Mouse (Mus musculus) T-helper 17 cell (primary cell): Measurements from ENCODE around the gene Sf3b5.

Experiments
- in situ Hi-C, 2 experiments: fragments of 300-600 bp; cut with MboI, MseI; formaldehyde crosslinking; loops; 1 replicate in 1 of 2; 2 replicates in 1 of 2; pipeline ENCODE4 v1.15.1; 2025; ENCODE audit warnings: high pct_unique_total_duplicates in 2 of 2

The Sf3b5 gene

DNA sequence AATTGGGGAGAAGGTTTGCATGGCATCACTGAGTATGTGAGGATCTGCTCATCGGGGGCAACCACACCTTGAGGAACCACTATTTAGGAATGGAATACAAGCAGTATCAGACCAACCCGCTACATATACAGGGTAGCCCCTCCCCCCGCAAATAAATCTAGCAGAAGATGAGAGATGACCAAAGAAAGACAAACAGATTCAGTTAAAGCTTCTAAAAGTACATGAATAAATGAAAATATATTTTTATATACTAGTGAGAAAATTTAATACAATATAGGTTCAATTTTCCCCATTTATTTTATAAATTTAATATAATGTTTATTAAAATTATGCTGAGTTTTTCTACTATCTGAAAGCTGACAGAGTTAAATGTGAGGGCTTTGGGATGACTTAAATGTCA is at the start of gene Sf3b5:
Gene Sf3b5, plus strand, starts transcription at position 301 of the 400 bp plus-strand sequence.
- in situ Hi-C loops = loop anchor here in 1 of 2 experiments (5.0 kb wide), 1 partner anchor 68 kb away; no protein-coding TSS in a partner anchor

DNA sequence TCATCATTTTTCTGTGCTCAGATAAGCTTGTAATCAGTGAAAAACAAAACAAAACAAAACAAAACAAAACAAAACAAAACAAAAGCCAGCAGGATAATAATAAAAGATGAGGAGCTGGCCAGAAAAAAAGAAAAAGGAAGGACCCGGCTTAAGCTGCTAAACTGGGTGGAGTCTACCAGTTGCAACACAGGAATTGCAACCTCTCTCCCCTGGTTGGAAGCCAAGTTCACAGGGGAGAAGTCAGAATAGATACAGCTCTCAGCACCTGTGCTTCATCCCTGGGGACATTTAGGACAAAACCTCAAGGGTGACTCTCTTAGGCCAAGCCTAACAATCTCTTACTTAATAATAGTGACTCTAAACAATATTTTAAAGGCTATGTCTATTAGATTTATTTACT is 49.3 kb upstream of the Sf3b5 start:
- in situ Hi-C loops = loop anchor here (5.0 kb wide), 1 partner anchor 36 kb away; no protein-coding TSS in a partner anchor

DNA sequence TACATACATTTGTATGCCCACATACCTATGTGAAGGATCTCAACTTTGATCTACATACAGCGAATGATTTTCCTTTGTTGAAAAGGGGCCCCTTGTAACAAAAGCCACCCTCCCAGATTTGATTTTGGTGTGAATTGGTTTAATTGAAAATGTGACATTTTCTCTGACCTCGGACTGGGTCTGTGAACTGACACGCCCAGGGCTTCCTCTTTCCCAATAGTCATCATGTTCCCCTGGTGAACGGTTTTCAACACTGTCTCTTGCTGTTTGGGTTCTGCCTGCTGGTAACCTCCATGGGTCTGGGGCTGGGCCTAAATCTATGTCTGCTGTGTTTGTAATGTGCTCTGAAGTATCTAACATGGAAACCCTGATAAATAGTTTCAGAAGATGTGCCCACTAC is 47.9 kb upstream of the Sf3b5 start:
- in situ Hi-C loops = loop anchor here (5.0 kb wide), 1 partner anchor 35 kb away; no protein-coding TSS in a partner anchor

DNA sequence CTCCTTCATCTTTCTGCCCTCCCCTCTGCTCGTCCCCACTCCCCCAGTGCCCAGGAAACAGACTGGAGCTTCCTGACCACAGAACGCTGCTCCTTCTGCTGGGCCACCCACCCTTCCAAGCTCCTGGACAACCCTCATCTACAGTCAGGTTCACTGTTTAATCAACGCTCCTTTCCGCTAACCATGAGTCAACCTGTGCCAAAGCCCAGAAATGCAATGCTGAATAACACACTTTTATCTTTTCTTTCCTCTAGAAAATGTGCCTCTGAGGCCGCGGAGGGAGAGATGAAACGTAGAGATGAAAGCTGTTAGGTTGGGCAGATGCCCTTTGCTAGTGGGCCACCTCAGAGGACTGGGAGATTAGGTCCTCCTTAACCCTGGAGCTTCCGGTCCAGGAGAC is 43.6 kb upstream of the Sf3b5 start:
- in situ Hi-C loops = loop anchor here in 1 of 2 experiments (10.0 kb wide), 1 partner anchor 1013 kb away; no protein-coding TSS in a partner anchor

DNA sequence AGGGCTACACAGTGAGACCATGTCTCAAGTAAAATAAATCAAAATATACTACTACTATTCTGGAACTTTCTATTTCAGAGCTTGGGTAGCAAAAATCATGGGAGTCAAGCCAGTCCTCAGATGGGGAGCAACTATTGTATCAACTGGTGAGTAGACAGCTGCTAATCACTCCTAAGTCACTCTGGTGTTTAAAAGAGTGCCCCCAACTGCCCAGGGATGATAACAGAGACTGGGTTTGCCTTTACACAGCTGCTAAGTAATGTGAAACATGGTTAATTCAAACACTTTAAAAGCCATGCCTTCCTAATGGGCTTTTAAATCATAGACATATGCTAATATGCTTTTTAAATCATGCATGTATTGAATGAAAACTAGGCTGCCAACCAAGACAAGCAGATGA is 42.9 kb upstream of the Sf3b5 start:
- in situ Hi-C loops = loop anchor here in 1 of 2 experiments (10.0 kb wide), 1 partner anchor 1013 kb away; no protein-coding TSS in a partner anchor

DNA sequence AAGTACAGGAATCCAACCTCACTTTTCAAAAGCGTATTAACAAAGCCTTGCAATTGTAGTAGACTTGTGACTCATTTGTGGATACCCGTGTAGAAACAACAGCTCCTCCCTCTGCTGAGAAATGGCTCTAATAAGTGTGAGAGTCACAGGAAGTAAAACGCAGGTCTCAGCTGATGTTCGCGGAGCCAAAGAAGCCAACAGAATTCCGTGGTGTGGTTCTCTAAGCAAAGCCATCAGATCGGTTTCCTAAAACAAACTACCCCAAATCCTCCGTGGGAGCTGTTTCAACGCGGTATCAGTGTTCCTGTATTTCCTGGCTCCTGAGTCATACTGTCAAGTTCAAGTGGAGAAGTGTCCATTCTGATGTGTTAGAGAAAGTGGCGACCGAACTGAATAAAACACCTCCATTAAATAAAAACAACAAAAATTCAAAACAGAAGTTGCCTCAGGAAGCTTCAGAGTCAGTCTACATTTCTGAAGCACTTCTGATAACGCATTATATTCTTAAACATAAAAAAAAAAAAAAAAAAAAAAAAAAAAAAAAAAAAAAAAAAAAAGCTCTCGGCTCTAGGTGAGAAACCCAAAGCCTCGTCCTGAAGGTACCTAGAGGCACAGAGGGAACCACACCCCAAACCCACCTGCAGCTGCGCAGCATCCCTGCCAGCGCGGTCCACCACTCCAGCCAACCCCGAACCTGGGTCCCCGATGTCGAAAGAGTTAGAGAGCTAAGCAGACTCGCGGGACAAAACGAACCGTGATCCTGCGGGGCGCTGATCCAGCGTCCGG is 41.6 kb upstream of the Sf3b5 start:
- in situ Hi-C loops = loop anchor here in 1 of 2 experiments (10.0 kb wide), 1 partner anchor 1011 kb away; no protein-coding TSS in a partner anchor

DNA sequence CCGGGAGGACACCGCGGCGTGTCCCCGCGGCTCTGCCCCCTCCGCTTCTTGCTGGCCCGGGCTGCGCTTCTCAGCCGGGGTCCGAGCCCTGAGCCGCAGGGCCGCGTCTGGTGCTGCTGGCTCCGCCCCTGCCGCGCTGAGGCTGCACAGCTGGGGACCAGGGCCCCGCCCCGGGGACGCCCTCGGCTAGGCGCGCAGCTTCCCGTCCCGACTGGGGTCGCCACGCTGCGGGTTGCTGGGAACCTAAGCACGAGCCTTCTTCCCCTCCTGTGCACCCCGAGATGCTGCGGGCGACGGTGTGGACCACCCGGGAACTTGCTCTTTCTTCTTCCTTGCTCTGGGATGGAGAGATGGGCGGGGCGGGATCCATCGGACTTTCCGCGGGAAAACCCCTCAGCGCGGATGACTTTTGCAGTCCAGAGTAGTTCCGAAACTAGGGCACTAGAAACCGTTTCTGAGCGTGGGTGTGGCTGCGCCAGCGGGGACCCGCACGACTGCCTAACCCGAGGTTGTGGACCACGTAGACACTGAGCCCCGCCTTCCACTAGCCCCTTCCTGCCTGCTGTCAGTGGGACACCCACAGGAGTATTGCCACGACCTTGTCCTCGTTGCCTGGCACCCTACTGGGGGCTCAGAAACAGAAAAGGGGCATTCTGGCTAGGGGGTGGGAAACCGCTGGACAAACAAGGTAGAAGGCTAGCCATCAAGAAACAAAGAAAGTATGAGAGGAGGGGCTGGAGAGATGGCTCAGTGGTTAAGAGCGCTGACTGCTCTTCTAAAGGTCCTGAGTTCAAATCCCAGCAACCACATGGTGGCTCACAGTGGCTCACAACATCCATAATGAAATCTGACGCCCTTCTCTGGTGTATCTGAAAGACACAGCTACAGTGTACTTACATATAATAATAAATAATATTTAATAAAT is 40.7 kb upstream of the Sf3b5 start, which contains the start of gene Stx11:
Gene Stx11, minus strand, starts transcription at position 148 of the 925 bp plus-strand sequence.
- in situ Hi-C loops = loop anchor here in 1 of 2 experiments (10.0 kb wide), 1 partner anchor 1010 kb away; no protein-coding TSS in a partner anchor

DNA sequence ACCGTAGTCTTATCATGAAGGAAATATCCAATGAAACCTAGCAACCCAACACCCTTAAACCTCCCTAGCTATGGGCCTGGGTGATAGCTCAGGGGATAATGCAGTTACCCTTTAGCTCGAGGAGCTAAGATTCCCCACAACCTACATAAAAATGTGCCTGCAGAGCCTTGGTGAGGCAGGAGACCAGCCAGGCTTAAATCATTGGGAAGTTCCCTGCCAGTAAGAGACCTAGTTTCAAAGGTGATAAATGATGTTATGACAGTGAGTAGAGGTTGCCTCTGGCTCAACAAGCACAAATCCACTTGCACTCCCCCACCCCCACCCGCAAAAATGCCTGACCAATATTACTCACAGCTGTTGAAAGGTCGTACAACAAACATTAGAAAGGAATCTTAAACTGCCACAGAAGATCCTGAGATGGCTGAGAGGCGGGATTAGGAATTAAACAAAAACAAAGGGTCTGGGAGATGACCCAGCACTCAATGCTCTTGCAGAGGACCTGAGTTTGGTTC is 39.4 kb upstream of the Sf3b5 start:
- in situ Hi-C loops = loop anchor here in 1 of 2 experiments (10.0 kb wide), 1 partner anchor 1009 kb away; no protein-coding TSS in a partner anchor

DNA sequence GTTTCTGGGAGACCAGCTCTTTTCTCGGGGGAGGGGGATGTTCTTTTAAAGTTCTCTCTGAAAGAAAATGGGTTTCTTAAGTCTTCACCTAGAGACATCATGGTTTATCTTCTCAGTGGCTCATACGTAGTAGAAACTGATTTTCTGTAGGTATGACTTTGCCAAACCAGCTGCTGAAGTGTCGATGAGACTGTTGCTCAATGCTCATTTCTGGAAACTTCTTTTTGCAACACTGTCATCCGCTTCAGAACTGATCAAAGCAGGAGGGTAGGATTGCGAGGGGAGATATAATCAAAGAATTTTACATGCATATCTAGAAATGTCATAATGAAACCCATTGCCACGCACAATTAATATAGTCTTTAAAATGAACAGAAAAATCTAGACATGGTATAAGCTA is 30.6 kb upstream of the Sf3b5 start:
- in situ Hi-C loops = no loop called here

DNA sequence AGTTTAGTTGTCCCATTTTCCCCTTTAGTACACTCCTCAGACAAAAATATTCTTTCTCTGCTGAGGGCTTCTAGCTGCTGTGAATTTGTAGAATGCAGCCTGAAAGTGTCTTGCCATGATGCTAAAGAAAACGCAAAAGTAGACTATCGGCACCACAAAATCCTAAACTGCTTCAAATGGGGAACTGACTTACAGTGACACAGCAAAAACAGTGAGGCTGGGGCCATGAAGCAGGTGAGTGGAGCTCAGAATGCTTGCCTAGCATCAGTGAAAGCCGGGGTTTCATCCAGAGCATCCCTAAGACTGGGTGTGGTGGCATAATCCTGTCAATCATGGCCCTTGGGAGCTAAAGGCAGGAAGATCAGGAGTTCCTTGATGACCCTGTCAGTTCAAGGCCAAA is 29.7 kb upstream of the Sf3b5 start:
- in situ Hi-C loops = loop anchor here (5.0 to 25.0 kb wide), 2 partner anchors 53 to 163 kb away; no protein-coding TSS in a partner anchor

DNA sequence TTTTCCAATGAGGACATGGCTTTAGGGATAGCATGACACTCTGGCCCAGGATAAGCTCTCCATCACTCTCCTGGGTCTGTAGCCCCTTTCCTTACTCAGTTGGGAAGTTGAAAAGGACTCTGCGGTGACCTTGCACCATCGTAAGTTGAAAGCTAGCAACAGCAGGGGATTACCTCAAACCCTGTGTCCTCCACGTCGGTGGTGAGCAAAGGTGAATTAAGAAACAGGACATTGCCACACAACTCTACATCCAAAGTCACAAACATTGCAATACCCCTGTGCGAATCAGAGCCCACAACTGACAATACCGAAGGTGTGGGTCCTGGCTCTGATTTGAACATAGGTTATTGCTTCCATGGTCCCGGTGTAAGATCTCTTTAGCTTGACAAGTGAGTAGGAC is 29.2 kb upstream of the Sf3b5 start:
- in situ Hi-C loops = loop anchor here (5.0 to 25.0 kb wide), 2 partner anchors 54 to 164 kb away; no protein-coding TSS in a partner anchor

DNA sequence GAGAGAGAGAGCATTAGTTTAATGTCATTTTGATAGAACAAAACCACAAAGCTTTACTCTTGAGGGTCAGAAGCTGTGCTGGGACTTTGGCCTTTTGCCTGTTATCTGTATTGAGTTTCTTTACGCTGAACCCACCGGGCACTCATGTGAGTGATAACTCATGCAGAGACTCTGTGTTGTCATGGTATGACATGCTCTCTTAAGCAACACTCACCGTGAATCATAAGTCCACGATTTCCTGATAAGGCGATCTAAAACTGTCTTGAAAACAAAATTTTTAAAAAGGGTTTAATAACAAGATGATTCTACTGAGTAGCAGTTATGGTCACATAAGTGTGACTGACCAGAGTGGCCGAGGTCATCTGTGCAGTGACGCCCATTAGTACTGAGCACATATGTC is 28.6 kb upstream of the Sf3b5 start:
- in situ Hi-C loops = loop anchor here (5.0 to 25.0 kb wide), 2 partner anchors 54 to 164 kb away; no protein-coding TSS in a partner anchor

DNA sequence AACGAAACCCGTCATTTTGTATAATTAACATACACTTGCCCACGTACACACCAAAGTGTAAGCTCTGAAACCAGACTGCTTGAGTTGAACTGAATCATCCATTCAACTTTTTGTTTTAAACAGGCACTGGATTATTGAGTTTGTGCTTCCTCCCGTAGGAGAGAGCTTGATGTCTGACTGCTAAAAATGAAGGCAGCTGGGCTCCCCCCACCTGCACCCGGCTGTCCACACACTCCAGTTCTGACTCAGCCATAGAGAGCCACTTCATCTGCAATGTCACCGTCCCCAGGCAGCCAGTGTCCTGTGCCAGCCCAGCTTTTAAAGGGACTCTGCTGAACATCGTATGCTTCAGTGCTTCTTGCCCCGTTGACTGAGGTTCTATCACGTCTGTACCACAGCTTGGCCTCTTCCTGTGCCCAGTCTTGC is 27.3 kb upstream of the Sf3b5 start:
- in situ Hi-C loops = loop anchor here (5.0 to 25.0 kb wide), 2 partner anchors 55 to 165 kb away; no protein-coding TSS in a partner anchor

DNA sequence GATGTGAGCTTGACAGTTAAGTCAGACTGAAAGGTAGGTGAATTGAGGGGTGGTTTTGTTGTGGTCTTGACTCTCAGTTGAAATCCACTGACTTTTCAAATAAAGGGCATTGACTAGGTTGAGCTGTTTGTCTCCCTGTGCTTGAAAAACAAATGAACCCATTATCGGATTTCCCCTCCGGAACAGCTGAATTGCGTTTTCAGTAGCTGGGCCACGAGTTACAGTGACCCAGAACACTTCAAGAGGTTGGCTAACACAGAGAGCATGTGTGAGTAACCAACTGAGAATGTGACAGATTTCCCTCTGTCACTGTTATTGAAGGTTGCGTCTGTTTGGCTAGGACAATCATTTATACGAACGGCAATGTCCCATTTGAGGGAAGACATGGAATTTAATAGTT is 24.1 kb upstream of the Sf3b5 start:
- in situ Hi-C loops = loop anchor here in 1 of 2 experiments (25.0 kb wide), 1 partner anchor 169 kb away; no protein-coding TSS in a partner anchor

DNA sequence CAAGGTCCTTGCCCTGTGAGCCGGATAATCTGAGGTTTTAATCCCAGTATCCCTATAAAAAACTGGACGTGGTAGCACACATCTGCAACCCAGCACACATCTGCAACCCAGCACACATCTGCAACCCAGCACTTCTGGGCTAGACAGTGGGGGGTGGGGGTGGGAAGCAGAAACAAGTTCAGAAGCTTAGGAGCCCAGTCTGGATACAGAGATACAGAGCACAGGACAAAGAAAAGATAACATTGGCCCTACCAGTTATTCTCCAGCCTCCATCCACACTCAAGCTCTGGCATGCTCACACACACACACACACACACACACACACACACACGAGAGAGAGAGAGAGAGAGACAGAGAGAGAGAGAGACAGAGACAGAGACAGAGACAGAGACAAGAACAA is 21.6 kb upstream of the Sf3b5 start:
- in situ Hi-C loops = loop anchor here in 1 of 2 experiments (25.0 kb wide), 1 partner anchor 171 kb away; no protein-coding TSS in a partner anchor

DNA sequence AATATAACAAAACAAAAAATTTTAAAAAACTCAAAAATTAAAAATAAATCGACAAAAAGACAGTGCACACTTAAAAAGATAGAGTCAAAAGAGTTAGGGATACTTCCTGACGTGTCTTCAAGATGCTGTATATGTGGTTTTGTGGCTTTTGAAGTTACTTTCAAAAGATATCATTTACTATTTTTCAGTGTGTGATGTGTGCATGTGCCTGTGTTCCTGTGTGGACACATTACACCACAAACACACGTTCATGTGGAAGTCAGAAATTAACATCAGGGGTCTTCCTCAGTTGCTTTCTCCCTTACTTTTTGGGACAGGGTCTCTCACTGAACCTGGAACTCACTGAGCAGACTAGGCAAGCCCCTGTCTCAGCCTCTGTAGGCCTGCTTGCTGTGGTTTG is 20.1 kb upstream of the Sf3b5 start:
- in situ Hi-C loops = loop anchor here in 1 of 2 experiments (25.0 kb wide), 1 partner anchor 173 kb away; no protein-coding TSS in a partner anchor

DNA sequence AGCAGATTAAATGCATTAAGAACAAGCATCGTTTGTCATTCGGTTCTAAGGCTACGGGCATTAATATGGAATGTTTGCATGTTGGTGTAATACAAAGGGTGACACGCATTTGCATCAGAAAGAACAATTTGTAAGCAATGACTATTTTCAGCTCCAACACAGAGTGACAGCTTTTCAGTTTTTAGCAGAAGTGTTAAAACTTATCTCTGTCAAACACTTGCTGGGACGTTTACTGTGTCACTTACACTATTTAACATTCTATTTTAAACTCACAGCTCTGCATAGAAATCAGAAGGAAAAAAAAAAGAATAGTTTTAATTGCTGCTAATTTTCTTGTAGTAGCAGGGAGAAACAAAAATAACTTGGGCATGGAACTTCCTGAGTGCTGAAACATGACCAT is 18.7 kb upstream of the Sf3b5 start:
- in situ Hi-C loops = loop anchor here in 1 of 2 experiments (25.0 kb wide), 1 partner anchor 174 kb away; no protein-coding TSS in a partner anchor

DNA sequence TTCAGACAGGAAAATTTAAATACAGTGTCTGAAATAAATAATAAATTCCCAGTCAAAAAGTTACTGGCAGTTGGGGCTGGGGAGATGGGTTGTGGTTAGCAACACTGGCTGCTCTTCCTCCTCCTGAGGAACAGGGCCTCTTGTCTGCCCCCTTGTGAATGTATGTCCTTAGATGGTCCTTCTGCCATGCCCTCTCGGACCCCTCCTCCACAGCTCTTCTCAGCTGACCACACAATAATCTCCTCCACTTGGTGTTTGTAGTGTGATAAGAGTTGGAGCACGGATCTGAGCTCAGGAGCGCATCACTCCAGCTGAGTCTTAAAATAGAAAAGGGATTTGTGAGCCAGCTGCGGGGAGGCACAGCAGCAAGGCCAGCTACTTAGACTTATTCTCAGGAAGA is 18.2 kb upstream of the Sf3b5 start:
- in situ Hi-C loops = loop anchor here in 1 of 2 experiments (25.0 kb wide), 1 partner anchor 175 kb away; no protein-coding TSS in a partner anchor

DNA sequence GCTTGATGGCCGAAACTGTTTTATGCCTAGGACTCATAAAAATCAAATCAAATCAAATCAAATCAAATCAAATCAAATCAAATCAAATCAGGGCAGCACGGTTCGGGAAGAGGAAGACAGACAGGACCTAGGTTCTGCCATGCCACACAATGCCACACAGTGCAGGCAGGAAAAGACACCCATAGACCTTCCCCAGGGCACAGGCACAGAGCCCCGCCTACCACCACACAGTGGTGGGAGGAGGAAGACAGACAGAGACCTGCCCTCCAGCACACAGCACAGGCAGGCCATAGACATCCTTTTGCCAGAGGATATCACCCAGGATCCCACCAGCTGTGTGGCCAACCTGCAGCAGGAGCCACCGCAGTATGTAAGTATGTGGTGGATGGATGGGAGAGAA is 13.2 kb upstream of the Sf3b5 start:
- in situ Hi-C loops = loop anchor here (5.0 to 25.0 kb wide), 4 partner anchors 35 to 307 kb away; no protein-coding TSS in a partner anchor

DNA sequence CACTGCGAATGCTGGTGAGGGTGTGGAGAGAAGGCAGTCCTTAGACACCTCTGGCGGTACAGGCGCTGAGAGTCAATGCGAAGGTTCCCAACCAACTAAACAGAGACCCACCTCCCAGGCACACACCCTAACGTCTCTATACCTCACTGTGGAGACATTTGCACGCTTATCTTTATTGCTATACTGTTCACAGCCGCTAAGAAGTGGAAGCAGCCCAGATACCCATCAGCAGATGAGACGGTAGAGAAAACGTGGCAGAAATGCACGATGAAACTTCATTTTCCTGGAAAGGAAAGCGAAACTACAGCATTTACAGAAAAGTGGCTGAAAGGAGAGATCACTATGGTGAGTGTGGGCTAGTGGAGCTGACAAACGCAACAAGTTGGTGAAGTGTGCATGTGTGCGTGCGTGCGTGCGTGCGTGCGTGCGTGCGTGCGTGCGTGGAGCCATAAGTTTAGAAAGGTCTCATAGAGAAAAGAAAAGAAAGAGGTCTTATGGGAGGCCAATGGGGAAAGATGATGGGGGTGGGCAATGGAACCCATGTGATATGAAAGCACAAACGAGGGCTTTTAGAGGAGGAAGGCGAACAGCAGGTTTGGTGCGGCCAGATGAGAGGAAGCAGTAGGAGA is 11.6 kb upstream of the Sf3b5 start:
- in situ Hi-C loops = loop anchor here (5.0 to 25.0 kb wide), 4 partner anchors 36 to 309 kb away; no protein-coding TSS in a partner anchor
